Mouse (Mus musculus): ENCODE measurements at regions not wholly inside any gene's neighbourhood (a gene's known extent, or its start where the extent isn't known, plus 50 kb on each side); places are given as distances from the start of the nearest gene placed in this dataset.

DNA sequence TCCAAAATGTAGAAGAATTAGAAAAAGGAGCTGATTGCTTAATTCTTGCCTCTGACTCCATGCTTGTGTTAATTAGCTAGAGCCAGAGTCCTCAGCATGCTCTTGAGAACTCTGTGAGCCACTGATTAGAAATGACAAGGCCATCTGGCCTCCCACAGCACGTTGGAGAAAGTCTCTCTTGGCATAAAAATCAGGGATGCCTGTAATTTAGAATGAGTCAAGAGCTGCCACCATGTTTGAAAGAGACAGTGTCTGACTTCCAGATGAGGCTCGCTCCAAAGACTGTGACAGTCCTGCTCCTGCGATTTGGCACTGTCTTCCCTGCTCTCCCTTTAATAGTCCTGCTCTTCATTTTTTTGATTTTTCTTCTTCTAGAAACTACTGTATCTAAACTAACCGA lies 374.6 kb downstream of the Ipo11 start:
- TF ChIP-seq CTCF (IDR thresholded peaks at IDR 0.05; ENCODE audit: low read depth) (no peak), EP300 (IDR thresholded peaks at IDR 0.05; ENCODE audit: low read depth) (no peak)

Measured in liver, embryonic 14.5 days (tissue).